Mouse (Mus musculus): Measurements from ENCODE around the gene Mast4.

Gene Mast4

DNA sequence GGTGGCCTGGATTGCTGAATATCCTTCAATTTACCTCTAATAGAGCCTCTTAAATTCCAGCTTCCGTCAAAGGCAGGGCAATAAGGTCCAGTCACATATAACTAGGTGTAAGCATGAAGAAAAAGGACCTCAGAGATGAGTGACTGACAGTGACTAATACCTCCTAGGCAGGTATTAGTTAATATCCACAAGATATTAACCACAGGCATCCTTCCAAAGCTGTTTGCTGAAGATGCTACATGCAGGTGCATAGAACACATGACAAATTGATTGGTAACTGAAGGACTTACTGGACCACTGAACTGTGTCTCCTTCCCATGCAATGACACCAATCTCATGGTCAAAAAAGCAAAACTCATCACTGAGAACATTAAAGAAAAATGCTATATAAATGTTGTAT lies 402.3 kb downstream of the Mast4 start:
- no peak for DNase-seq (ENCODE audit: low spot score in 2 of 2)

DNA sequence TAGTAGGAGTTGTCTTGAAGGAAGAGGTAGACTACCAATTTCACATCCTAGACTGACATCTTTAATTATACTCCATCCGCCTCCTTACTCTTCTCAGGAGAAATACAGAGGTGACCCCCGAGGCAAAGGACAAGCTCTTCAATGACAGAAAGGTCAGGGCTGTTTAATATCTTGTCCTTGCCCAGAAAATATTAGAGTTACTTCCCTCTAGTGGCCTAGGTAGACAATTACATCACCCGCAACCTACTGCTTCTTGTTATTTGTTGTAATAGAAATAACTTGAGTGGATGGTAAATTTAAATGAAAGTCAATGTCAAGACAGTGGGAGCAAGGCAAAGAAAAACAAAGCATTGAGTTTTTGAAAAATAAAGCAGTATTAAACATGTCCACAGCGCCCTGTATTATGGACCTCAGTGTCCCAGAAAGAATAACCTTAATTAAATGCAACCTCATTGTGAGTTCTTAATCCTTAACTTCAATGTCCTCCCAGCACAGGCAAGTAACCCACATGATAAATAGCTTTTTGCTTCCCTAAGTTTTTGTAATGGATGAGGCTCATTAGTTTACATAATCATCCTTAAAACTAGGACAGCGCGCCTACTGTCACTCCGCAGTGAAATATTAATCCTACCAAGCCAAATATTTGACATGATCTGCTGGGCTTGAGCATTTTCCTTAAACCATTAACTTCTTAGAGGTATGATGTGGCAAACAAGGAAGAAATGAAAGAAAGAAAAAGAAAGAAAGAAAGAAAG lies 408.3 kb downstream of the Mast4 start:
- DNase-seq (ENCODE audit: low spot score in 2 of 2) = no peak

- no peak for DNase-seq (ENCODE audit: low spot score in 2 of 2)
These were observed 414.6 kb downstream of the Mast4 start for GRCm38 (mm10) chr13:102919741-102920140.

DNA sequence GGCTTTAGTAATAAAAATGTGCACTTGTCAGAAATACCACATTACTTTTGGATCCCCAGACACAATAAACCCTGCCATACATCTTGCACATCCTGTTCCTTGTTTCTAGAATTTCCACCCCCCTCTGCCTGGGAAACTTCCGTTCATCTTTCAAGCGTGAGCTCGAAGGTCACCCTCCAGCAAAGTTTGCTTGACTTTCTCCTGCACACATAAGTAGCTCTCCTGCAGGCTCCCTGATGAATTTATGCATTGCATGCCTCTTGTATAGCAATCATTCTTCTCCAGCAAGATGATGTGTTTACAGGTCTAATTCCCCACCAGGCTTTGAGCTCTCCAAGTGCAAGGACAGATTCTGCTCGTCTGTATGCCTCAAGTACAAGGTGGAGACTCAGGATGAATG lies 415.7 kb downstream of the Mast4 start:
- no peak for DNase-seq (ENCODE audit: low spot score in 2 of 2)

GRCm38 (mm10) chr13:102915341-102915740 lies 419.0 kb downstream of the Mast4 start:
- DNase-seq (ENCODE audit: low spot score in 2 of 2) = no peak

- DNase-seq (ENCODE audit: low spot score in 2 of 2) = no peak
These were observed 419.5 kb downstream of the Mast4 start for GRCm38 (mm10) chr13:102914800-102915199.

- DNase-seq (ENCODE audit: low spot score in 2 of 2) = no peak
These were observed 420.4 kb downstream of the Mast4 start for GRCm38 (mm10) chr13:102913919-102914318.

DNA sequence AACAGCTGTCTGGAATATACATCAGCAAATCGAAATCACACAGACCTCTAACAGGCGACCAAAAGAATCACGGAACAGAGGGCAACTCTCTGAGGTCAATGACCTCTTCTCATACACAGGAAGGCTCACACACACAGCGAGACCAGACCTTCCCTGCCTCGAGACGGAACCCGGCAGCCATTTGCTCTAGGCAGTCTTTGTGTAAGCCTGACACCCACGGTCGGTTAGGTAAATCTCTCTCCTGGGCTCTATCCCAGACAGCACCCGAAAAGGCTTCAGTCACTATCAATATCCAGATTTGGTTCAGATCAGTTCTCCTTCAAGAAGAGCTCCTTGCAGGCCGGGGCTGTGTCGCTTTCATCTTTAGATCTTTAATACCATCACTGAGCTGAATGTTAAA lies 421.4 kb downstream of the Mast4 start:
- no peak for DNase-seq (ENCODE audit: low spot score in 2 of 2)

DNA sequence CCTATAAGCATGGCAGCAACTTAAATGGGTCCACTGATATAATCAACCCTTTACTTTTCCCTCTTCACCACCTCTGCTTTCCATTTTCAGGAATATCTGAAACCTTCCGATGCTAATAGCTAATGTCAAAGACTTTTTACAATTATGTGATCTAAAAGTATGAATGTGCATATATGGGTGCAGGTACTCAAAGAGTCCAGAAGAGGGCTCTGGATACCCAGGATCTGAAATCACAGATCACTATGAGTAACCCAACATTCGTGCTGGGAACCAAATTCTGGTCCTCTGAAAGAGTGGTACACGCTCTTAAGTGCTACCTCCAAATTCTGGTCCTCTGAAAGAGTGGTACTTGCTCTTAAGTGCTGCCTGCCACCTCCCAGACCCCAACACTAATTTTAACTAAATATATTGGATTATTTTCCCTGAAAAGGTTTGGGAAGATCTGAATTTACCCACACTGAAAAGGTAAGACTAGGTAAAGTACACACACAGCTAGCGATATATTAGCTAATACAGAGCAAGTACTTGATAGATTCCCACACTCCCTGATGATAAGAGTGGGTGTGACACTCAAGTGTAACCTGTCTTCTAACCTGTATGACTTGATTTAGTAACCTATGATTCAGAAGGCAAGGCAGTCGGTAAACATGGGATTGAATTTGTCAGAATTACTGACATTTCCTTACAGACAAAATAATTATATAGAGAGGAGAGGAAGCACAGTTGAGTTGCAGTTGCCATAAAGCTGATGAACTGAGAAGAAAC lies 424.5 kb downstream of the Mast4 start:
- no peak for DNase-seq (ENCODE audit: low spot score in 2 of 2)

DNA sequence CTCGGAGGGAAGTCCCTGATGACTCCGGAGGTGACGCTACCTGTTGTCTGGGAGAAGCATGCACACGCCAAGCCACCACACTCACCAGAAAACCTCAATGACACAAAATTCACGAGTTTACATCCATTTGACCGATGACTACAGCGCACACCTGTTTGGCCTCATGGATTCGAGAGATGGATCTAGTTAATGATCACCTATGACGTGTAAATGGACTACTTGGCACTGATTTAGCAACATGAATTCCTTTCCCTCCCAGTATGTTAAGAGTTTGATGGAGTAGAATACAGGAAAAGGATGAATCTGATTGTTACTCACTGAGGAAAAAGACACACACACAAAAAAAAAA lies 427.7 kb downstream of the Mast4 start:
- DNase-seq (ENCODE audit: low spot score in 2 of 2) = no peak

DNA sequence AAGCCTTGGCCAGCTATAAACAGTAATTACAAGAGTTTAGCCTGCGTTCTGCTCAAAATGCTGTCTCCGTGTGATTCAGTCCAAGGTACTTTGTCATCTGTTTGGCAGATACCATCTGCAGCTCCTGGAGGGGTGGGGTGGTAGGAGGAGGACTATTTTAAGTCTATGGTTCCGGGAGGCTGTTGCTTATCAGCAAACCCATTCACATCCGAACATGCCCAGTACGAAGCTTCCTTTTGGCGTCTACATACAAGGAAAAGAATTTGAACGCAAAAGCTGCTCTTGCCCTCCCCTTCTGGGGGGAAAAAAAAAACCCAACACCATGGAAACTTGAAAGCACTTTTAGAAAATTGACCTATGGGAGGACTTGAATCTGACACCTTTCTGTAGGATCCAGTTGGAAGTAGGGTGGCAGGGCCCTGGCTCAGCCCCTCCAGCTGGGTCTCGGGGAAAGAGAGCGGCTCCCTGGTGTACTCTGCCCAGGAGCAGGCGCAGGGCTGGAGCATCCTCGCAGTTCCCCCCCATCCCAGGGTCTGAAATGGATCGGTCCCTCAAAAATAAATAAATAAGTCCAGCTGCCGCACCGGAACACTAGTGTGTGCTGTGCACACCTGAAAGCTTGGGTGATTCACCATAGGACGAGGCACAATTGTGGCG lies 428.2 kb downstream of the Mast4 start:
- peak; percentile 75 to 81 for DNase-seq (ENCODE audit: low spot score in 2 of 2)

- DNase-seq (ENCODE audit: low spot score in 2 of 2) = no peak
These were observed 428.8 kb downstream of the Mast4 start for GRCm38 (mm10) chr13:102905361-102905950.

DNA sequence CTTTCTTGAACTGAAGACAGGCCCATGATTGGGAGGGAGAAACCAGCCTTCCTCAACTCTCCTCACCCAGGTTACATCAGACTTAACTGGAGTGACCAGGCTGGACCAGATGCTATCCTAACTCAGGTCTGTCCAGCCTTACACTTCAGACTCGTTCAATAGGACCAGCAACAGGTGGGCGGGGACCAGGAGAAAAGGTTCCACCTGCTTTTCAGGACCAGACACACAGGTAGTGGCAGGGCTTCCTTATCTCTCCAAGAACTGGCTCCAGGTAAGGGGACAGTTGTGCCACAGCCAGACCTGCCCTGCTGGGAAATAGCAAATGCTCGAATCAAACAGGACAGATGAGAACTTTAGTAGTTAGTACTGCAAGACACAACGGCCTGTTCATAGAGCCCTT lies 430.6 kb downstream of the Mast4 start:
- DNase-seq (ENCODE audit: low spot score in 2 of 2) = no peak

GRCm38 (mm10) chr13:102902123-102902522 lies 432.2 kb downstream of the Mast4 start:
- DNase-seq (ENCODE audit: low spot score in 2 of 2) = no peak

- no peak for DNase-seq (ENCODE audit: low spot score in 2 of 2)
These were observed 433.8 kb downstream of the Mast4 start for GRCm38 (mm10) chr13:102900531-102900930.

GRCm38 (mm10) chr13:102900083-102900420 lies 434.2 kb downstream of the Mast4 start:
- no peak for DNase-seq (ENCODE audit: low spot score in 2 of 2)

GRCm38 (mm10) chr13:102899253-102900082 lies 434.8 kb downstream of the Mast4 start:
- peak in 1 of 2 experiments; percentile 36 for DNase-seq (ENCODE audit: low spot score in 2 of 2)

DNA sequence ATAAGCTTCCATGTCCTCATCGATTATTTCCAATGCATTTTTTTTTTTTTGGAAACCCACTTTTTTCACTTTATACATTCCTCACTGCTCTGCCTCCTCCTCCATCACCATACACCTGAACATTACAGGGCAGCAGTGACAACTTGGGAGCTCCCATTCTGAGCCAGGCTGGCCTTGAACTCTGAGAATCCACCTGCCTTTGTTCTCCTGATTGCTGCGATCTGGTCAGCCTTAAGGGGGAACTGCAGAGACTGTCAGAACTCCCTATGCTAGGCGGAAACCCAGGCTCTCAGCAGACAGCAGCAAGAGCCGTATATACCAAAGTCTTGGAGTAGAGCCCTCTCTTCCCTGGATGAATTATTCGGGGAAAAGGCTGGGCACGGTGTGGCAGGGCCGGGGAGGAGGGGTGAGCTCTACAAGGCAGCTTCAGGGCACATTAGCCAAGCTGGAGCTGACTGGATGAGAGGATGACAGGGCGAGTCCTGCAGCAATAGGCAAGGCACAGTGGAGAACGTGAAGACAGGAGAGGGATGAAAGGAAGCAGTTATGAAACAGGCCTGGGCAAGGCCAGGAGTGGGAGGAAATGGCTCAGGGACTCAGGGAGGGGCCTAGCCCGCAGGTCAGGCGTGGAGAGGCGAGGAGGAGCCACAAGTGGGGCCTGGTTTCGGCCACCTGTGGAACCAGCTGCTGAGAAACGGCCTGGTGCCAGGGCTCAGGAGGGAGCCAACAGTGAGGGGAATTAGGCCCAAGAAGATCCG lies 435.7 kb downstream of the Mast4 start:
- DNase-seq (ENCODE audit: low spot score in 2 of 2) = peak; percentile 76 to 78

DNA sequence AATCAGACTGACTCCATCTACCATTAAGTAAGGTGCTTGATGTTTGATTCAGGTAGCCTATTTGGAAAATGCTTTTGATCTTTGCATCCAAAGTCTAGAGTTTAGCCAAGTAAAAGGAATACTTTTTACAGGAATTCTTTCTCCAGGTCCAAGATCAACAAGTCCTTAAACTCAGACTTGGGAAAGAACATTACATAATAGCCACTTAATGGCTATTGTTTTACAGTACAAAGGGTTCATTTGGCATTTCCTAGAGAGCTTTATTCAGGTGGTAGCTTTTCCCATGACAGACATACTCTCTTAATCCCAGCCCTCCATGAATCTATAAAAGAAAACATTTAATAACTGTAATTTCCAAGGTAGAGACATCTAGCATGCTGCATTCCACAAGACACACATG lies 438.0 kb downstream of the Mast4 start:
- no peak for DNase-seq (ENCODE audit: low spot score in 2 of 2)

DNA sequence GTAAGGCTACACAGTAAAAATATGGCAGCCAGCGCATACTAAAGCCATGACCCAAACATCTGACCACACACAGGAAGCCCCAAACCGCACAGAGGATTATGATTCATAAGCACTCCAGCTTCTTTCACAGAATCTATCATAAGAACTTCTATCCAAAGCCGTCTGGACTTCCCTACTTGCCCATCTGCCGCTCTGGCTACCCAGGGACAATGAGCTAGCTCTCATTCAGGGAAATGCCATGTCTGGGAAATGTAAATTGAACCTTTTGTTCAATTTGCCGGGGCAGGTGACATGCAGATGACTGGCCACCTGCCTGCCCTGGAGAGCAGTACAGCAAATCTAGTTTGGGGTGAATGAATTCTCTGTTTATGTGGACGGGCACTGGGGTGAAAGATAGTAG lies 438.4 kb downstream of the Mast4 start:
- DNase-seq (ENCODE audit: low spot score in 2 of 2) = peak in 1 of 2 experiments; percentile 50

Measured in spleen, postnatal 36 days (tissue).